Mouse (Mus musculus) C2C12 (cell line): ENCODE measurements around the gene Pacs2.

Source experiments
- CEBPB ChIP-seq: IDR thresholded peaks from one replicate; pipeline ENCODE4 v1.6.1; 2011; ENCODE audit warnings: low read depth, mild to moderate bottlenecking, control low read depth, moderate library complexity
- CTCF ChIP-seq: IDR thresholded peaks from one replicate; pipeline ENCODE4 v1.5.1; 2011; ENCODE audit not compliant: control insufficient read depth, insufficient read depth, insufficient read length
- FOSL1 ChIP-seq: IDR thresholded peaks from one replicate; pipeline ENCODE4 v1.8.0; 2011; ENCODE audit warnings: mild to moderate bottlenecking, low read length; ENCODE audit not compliant: poor library complexity, insufficient read depth, severe bottlenecking
- MAX ChIP-seq: IDR thresholded peaks from one replicate; pipeline ENCODE4 v1.6.1; 2011; ENCODE audit warnings: mild to moderate bottlenecking, control low read depth
- MYOD1 ChIP-seq: IDR thresholded peaks from one replicate; pipeline ENCODE4 v1.6.1; 2011; ENCODE audit warnings: low read depth; ENCODE audit not compliant: control insufficient read depth, insufficient read length
- USF1 ChIP-seq: IDR thresholded peaks from one replicate; pipeline ENCODE4 v1.6.1; 2011; ENCODE audit warnings: low read depth, mild to moderate bottlenecking, control low read depth, moderate library complexity

DNA sequence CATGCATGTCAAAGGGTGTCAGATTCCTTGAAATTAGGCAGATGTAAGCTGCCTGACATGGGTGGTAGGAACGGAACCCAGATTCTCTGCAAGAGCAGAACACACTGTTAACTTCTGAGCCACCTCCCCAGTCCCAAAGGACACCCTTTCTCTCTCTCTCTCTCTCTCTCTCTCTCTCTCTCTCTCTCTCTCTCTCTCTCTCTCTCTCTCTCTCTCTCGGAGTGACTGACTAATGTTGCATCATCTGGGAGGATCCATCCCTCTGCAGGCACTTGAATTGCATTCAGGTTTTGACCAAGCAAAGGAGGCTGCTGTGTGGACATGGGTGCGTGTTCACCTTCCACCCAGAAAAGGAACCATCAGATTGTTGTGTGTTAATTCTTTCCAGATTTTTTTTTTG, 73.0 kb downstream of the Pacs2 start:
- TF ChIP-seq CTCF, result no peak
- TF ChIP-seq USF1, result no peak
- TF ChIP-seq CEBPB, result no peak
- TF ChIP-seq MAX, result no peak
- no peak for TF ChIP-seq MYOD1
- TF ChIP-seq FOSL1, result no peak
